Mouse (Mus musculus) testis, adult 2 months (tissue): Measurements from ENCODE around the gene Ret. TPM values are rescaled to one million over a fixed set of nuclear protein-coding genes. Genes with fewer than 3 reads are reported as not detected.

Experiments
- H3K27ac ChIP-seq: fragments of 200-500 bp; 2 replicates; pipeline ENCODE4 v1.5.1; 2012; ENCODE audit warnings: low read depth, low read length; ENCODE audit not compliant: control insufficient read depth, insufficient read depth
- H3K27me3 ChIP-seq: fragments of 200-500 bp; 2 replicates; pipeline ENCODE4 v1.6.1; 2012; ENCODE audit warnings: mild to moderate bottlenecking, low read length, moderate library complexity; ENCODE audit not compliant: control insufficient read depth, insufficient read depth
- H3K36me3 ChIP-seq: fragments of 200-500 bp; 2 replicates; pipeline ENCODE4 v1.6.1; 2012; ENCODE audit warnings: mild to moderate bottlenecking, low read length; ENCODE audit not compliant: control insufficient read depth, insufficient read depth
- H3K4me1 ChIP-seq: fragments of 200-500 bp; 2 replicates; pipeline ENCODE4 v1.6.1; 2012; ENCODE audit warnings: low read length; ENCODE audit not compliant: control insufficient read depth, insufficient read depth
- H3K4me3 ChIP-seq: fragments of 200-500 bp; 2 replicates; pipeline ENCODE4 v1.5.1; 2012; ENCODE audit warnings: low read depth, mild to moderate bottlenecking, low read length, moderate library complexity, mixed read lengths; ENCODE audit not compliant: control insufficient read depth
- CTCF ChIP-seq: fragments of 200-500 bp; IDR thresholded peaks from 2 replicates; pipeline ENCODE4 v1.5.1; 2012; ENCODE audit warnings: low read depth, mild to moderate bottlenecking, inconsistent platforms, low read length, moderate library complexity; ENCODE audit not compliant: control insufficient read depth, insufficient read depth, insufficient replicate concordance
- POLR2A ChIP-seq: fragments of 200-500 bp; IDR thresholded peaks from 2 replicates; pipeline ENCODE4 v1.6.1; 2012; ENCODE audit warnings: low read depth, mild to moderate bottlenecking, inconsistent platforms, low read length, moderate library complexity; ENCODE audit not compliant: control insufficient read depth
- polyA plus RNA-seq: library from polyadenylated mRNA; depleted of rRNA; stranded (reverse); fragments of >200 nt; gene quantifications from 2 replicates; pipeline ENCODE4 v1.2.3, GENCODE M21; 2012

Ret gene
- polyA plus RNA-seq, 1 experiment, result 0.81 TPM

DNA sequence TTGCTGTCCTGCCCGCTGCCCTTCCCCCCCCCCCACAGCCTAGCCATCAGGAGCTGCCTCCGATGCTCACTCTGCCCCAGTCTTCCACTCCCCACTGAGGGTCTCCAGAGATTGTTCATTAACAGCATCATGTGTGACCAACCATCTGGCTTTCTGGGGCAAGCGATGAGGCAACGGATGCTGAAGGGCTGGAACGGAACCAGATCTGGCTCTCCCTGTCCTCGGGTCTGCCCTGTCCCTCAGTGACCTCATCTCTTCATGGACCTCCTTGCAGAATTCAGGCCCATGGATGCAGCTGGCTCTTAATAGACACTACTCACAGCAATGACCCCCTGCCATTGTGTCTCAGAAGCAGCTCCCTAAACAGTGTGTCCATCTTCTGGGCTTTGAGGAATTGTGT lies 8.9 kb upstream of the Ret start:
- Histone ChIP-seq H3K27ac (no peak overlapping the region), H3K4me3 (no peak overlapping the region), H3K36me3 (no peaks in the 10 kb centered on the region)

GRCm38 (mm10) chr6:118205176-118205890 lies 7.8 kb upstream of the Ret start:
- Histone ChIP-seq H3K4me3 (no peak overlapping the region), H3K27me3 (no peaks in the 10 kb centered on the region), H3K4me1 (no peaks in the 10 kb centered on the region), H3K36me3 (no peaks in the 10 kb centered on the region), H3K27ac (no peak overlapping the region)
- TF ChIP-seq POLR2A, result no peak
- TF ChIP-seq CTCF, result no peak

More for the DNA sequence above, 8.9 kb upstream of the Ret start:
- no peaks in the 10 kb centered on the region for H3K27me3 ChIP-seq
- TF ChIP-seq CTCF (no peak), POLR2A (no peak)
- no peaks in the 10 kb centered on the region for H3K4me1 ChIP-seq

DNA sequence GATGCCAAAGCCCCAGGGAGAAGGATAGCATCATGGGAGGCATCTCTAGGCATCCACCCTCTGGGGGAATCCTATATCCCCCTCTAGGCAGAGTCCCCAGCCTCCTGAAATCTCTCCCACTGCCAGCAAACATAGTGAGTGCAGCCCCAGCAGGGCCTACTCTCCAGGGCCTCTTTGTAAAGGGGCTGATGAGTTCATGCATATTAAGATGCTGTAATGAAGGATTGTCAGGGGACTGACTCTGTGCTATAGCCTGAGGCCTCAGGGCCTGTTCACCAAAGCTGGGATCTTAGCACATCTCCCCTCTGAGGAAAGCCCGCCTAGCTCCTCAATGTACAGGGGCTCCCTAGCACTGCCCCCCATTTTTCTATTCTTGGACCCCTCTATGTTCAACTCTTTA lies 6.6 kb upstream of the Ret start:
- no peaks in the 10 kb centered on the region for H3K27me3 ChIP-seq
- no peaks in the 10 kb centered on the region for H3K4me1 ChIP-seq
- no peaks in the 10 kb centered on the region for H3K36me3 ChIP-seq
- no peak overlapping the region for H3K27ac ChIP-seq
- TF ChIP-seq CTCF (no peak), POLR2A (no peak)
- H3K4me3 ChIP-seq, result no peak overlapping the region

- Histone ChIP-seq H3K27ac (no peak overlapping the region), H3K4me1 (peaks cover 8% of the 10 kb centered on the region), H3K4me3 (peak overlapping the region; percentile 54), H3K27me3 (no peaks in the 10 kb centered on the region; the same call in 1 of the 2 replicates), H3K36me3 (no peaks in the 10 kb centered on the region)
- TF ChIP-seq POLR2A (no peak), CTCF (no peak)
These were observed 623 bp downstream of the Ret start for GRCm38 (mm10) chr6:118196751-118197439.

DNA sequence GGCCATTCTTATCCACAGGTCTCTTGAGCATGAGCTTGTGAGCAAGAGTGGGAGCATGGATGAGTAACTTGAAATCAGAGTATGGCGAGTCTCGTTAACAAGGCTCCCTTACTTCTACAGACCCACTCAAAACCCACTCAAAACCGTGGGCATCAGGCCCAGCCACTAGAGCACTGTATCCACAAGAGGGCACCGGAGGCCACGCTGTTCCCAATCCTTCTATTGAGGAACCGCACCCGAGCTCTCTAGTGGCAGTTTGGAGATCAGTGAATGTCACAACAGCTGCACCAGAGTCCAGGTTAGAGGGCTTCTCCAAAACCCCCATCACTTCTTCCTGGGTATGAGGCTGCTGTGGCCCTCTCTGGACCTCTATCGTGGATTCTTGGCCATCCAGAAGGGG lies 2.4 kb downstream of the Ret start:
- H3K36me3 ChIP-seq, result no peaks in the 10 kb centered on the region
- peaks cover 8% of the 10 kb centered on the region for H3K4me1 ChIP-seq
- TF ChIP-seq POLR2A (no peak), CTCF (peak; percentile 41; the same call in 1 of the 2 replicates)
- no peak overlapping the region for H3K4me3 ChIP-seq
- no peaks in the 10 kb centered on the region; the same call in 1 of the 2 replicates for H3K27me3 ChIP-seq
- H3K27ac ChIP-seq, result no peak overlapping the region

- Histone ChIP-seq H3K27ac (no peak overlapping the region), H3K4me3 (no peak overlapping the region), H3K27me3 (no peaks in the 10 kb centered on the region; the same call in 1 of the 2 replicates), H3K4me1 (peaks cover 8% of the 10 kb centered on the region), H3K36me3 (no peaks in the 10 kb centered on the region)
- TF ChIP-seq CTCF, result no peak
- TF ChIP-seq POLR2A, result no peak
These were observed 4.6 kb downstream of the Ret start for GRCm38 (mm10) chr6:118192882-118193281.

- H3K4me3 ChIP-seq, result no peak overlapping the region
- H3K36me3 ChIP-seq, result no peaks in the 10 kb centered on the region
- TF ChIP-seq POLR2A, result no peak
- TF ChIP-seq CTCF, result no peak
- no peaks in the 10 kb centered on the region; the same call in 1 of the 2 replicates for H3K27me3 ChIP-seq
- no peak overlapping the region for H3K27ac ChIP-seq
- peaks cover 8% of the 10 kb centered on the region for H3K4me1 ChIP-seq
These were observed 5.3 kb downstream of the Ret start for GRCm38 (mm10) chr6:118192199-118192598.
